8 mouse cellular contexts compared by ENCODE assay signal in the genomic region with DNA sequence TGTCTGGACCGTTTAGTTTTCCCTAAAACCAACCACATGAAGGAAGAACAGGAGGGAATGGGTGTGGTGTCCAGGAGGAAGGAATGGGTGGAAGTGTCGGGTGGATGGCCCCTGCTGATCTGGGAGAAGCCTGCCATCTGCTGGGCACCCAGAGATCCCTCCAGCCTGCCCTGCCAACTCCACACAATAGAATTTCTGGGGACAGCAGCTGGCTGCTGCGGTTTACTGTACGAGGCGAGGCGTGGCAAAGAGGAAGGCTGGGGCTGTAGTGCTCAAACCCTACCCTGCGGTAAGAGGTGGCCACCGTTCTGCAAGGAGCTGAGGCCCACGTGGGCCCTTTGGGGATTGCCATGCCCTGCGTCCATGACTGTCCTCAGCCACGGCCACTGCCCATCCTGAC. TPM values are rescaled to one million over a fixed set of nuclear protein-coding genes. Genes with fewer than 3 reads are reported as not detected.
DNase-seq lines count a peak whose midpoint lies in the region; ATAC-seq and TF ChIP-seq lines count a peak whose summit lies in the region.

No protein-coding gene starts in this region.

- H3K4me2 ChIP-seq in hindbrain, embryonic 12.5 days (replicated peaks): no peak overlapping the region

- no peaks in the 10 kb centered on the region for H3K27me3 ChIP-seq in cerebellum, adult 2 months (ENCODE audit: control insufficient read depth, insufficient read depth, low read length)
- no peaks in the 10 kb centered on the region for H3K27me3 ChIP-seq in hindbrain, embryonic 12.5 days

- H3K27ac ChIP-seq in cerebellum, adult 2 months (ENCODE audit: insufficient read depth, low read length): no peak overlapping the region
- H3K27ac ChIP-seq in hindbrain, embryonic 12.5 days: peak overlapping the region; percentile 61

- peak; percentile 64 for DNase-seq in layer of hippocampus, adult 11-12 months (ENCODE audit: low spot score)
- DNase-seq in layer of hippocampus, adult 9-10 months (ENCODE audit: low spot score): no peak
- peak; percentile 75 to 77 for DNase-seq in cerebellum, adult 2 months
- peak; percentile 62 for DNase-seq in forelimb bud, embryonic 11.5 days (ENCODE audit: low read depth, low spot score)
- peak; percentile 62 to 65 for DNase-seq in layer of hippocampus, postnatal 36 days
- DNase-seq in right cerebral cortex, postnatal 14 days: peak; percentile 55

- H3K36me3 ChIP-seq in hindbrain, embryonic 12.5 days: no peaks in the 10 kb centered on the region

- peak; percentile 86 for ATAC-seq in hindbrain, embryonic 12.5 days (ENCODE audit: low FRiP score)
- ATAC-seq in megakaryocyte-erythroid progenitor cell, adult 5-6 weeks (replicated peaks; ENCODE audit: low FRiP score, low TSS enrichment, poor library complexity, severe bottlenecking): peak; percentile 64

- no peak overlapping the region for H3K4me3 ChIP-seq in cerebellum, adult 2 months (replicated peaks; ENCODE audit: insufficient read depth, low read depth, low read length)
- H3K4me3 ChIP-seq in hindbrain, embryonic 12.5 days: no peak overlapping the region

- peak overlapping the region; percentile 44 for H3K9ac ChIP-seq in hindbrain, embryonic 12.5 days

- peaks cover 33% of the 10 kb centered on the region for H3K4me1 ChIP-seq in cerebellum, adult 2 months (ENCODE audit: control insufficient read depth, insufficient read depth, low read length)
- peaks cover 40% of the 10 kb centered on the region for H3K4me1 ChIP-seq in hindbrain, embryonic 12.5 days

- 25% methylated on average over 11 of the region's 11 CpGs for WGBS in cerebellum, adult 2 months
- WGBS in hindbrain, embryonic 12.5 days: 29% methylated on average over 11 of the region's 11 CpGs

- no peak for TF ChIP-seq POLR2A in cerebellum, adult 2 months (IDR thresholded peaks at IDR 0.05; ENCODE audit: borderline replicate concordance, insufficient read depth, low read length)

- no peaks in the 10 kb centered on the region for H3K9me3 ChIP-seq in hindbrain, embryonic 12.5 days (replicated peaks)

- peak; percentile 86 for TF ChIP-seq CTCF in cerebellum, adult 2 months (IDR thresholded peaks at IDR 0.05; ENCODE audit: borderline replicate concordance, insufficient read depth, low read depth, low read length)

RNA-seq across cellular contexts. Expression of a gene that starts 37.8 kb away (rescaled TPM):
- polyA plus RNA-seq in cerebellum, adult 2 months (2012; rRNA removed): 32.5 and 37.8 TPM in 2 replicates
- 34.7 and 36.7 TPM in 2 replicates for polyA plus RNA-seq in hindbrain, embryonic 12.5 days (2016; fragmentation: Nextera tagmentation; extraction: Ambion mirVana)
- 10 to 100 TPM; 47.9 to 50.9 TPM for total RNA-seq in layer of hippocampus, postnatal 36 days (2021)
- total RNA-seq in megakaryocyte-erythroid progenitor cell, adult 5-6 weeks (2014; fragmentation: Nextera tagmentation): 0.35 and 1.2 TPM in 2 replicates
- 0.61 and 2.0 TPM in 2 replicates for total RNA-seq in megakaryocyte-erythroid progenitor cell, adult 5-6 weeks (2017)

RNA-seq across cellular contexts. Expression of a gene that starts 37.9 kb away (rescaled TPM):
- polyA plus RNA-seq in cerebellum, adult 2 months (2012; rRNA removed): 1.9 and 2.4 TPM in 2 replicates
- polyA plus RNA-seq in hindbrain, embryonic 12.5 days (2016; fragmentation: Nextera tagmentation; extraction: Ambion mirVana): 19.1 and 20.5 TPM in 2 replicates
- 1 to 10 TPM; 1.6 to 2.3 TPM for total RNA-seq in layer of hippocampus, postnatal 36 days (2021)
- total RNA-seq in megakaryocyte-erythroid progenitor cell, adult 5-6 weeks (2014; fragmentation: Nextera tagmentation): 6.4 and 8.6 TPM in 2 replicates
- total RNA-seq in megakaryocyte-erythroid progenitor cell, adult 5-6 weeks (2017): 4.3 and 13.1 TPM in 2 replicates

Comparison
In these comparisons a context has a peak if more than half of its experiments do, and no peak if none do; other contexts are left out.
1. RNA of a gene that starts 37.8 kb away (total RNA-seq): 47.9 to 50.9 TPM in layer of hippocampus, postnatal 36 days; 0.35 to 2.0 TPM in megakaryocyte-erythroid progenitor cell, adult 5-6 weeks; every median in the first group is over 10 times any median in the second.